Mouse (Mus musculus): ENCODE results near the gene Galnt2. TPM values are rescaled to one million over a fixed set of nuclear protein-coding genes. Genes with fewer than 3 reads are reported as not detected.
A peak's percentile ranks its signal among the peaks of the same experiment; 100 is the strongest.

Gene Galnt2
- total and polyA plus RNA-seq, 2 experiments from 2014 or later, result 30.3 to 35.4 TPM

- ATAC-seq (ENCODE audit: insufficient read depth, low read depth), result no peak
- 63% methylated on average over 12 of the region's 12 CpGs for WGBS
- Histone ChIP-seq H3K4me3 (ENCODE audit: low read depth, low read length) (no peak overlapping the region), H3K9ac (replicated peaks; ENCODE audit: low read depth, low read length) (0 out of 2 replicates have a peak overlapping the region, but pooled peaks have one; percentile 18), H3K4me1 (ENCODE audit: control insufficient read depth, insufficient read depth) (peaks cover 67% of the 10 kb centered on the region), H3K27me3 (ENCODE audit: control insufficient read depth, insufficient read depth, low read length) (no peaks in the 10 kb centered on the region), H3K9me3 (replicated peaks; ENCODE audit: control insufficient read depth, low read length) (no peaks in the 10 kb centered on the region), H3K4me2 (ENCODE audit: low read depth, low read length) (no peak overlapping the region), H3K36me3 (replicated peaks; ENCODE audit: control insufficient read depth, insufficient read depth, low read length) (no peaks in the 10 kb centered on the region), H3K27ac (ENCODE audit: low read depth) (0 out of 2 replicates have a peak overlapping the region, but pooled peaks have one; percentile 81)
- TF ChIP-seq CTCF (IDR thresholded peaks at IDR 0.05; ENCODE audit: low read depth), result 0 out of 2 replicates have a peak, but pooled peaks have one; percentile 2
- no peak for TF ChIP-seq EP300 (IDR thresholded peaks at IDR 0.05; ENCODE audit: low read depth)
- no peak for DNase-seq (ENCODE audit: low spot score)
Measured at GRCm38 (mm10) chr8:124282878-124283630, 51.9 kb downstream of the Galnt2 start.

DNA sequence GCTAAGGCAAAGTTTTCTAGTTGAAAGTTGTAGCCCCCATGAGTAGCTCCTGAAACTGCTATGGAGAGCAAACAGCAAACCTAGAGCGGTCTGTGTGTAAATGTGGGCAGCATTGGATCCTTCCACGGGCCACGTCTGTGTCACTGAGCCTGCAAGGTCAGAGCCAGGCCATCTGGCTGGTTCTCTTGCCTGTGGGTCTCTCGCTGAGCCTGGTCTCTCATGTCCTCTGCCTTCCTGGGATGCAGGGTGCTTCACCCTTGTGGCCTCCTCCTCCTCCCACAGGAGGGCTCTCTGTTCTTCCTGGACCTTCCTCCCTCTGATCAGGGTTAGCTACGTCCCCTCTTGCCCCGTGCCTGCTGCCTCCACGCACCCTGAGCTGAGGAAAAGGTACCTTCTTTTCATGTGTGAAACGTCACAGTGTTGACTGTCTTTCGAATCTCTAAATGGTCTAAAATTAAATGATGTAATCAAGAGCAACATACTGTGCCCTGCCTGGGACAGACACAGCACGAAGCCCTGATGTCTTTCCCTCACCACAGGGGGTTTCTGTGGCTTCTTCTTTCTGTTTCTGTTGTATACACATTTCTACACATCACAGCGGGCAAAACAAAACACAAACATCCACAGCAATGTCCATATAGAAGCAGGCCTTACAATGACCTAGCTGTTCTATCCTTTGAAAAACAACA, 52.6 kb downstream of the Galnt2 start:
- Histone ChIP-seq H3K4me2 (ENCODE audit: low read depth, low read length) (no peak overlapping the region), H3K27ac (ENCODE audit: low read depth) (peak overlapping the region; percentile 83), H3K27me3 (ENCODE audit: control insufficient read depth, insufficient read depth, low read length) (no peaks in the 10 kb centered on the region), H3K9me3 (replicated peaks; ENCODE audit: control insufficient read depth, low read length) (no peaks in the 10 kb centered on the region), H3K4me1 (ENCODE audit: control insufficient read depth, insufficient read depth) (peaks cover 60% of the 10 kb centered on the region), H3K4me3 (ENCODE audit: low read depth, low read length) (no peak overlapping the region), H3K36me3 (replicated peaks; ENCODE audit: control insufficient read depth, insufficient read depth, low read length) (no peaks in the 10 kb centered on the region), H3K9ac (replicated peaks; ENCODE audit: low read depth, low read length) (no peak overlapping the region; the same call in 1 of the 2 replicates)
- WGBS, result 56% methylated on average over 11 of the region's 11 CpGs
- DNase-seq (ENCODE audit: low spot score) (no peak), ATAC-seq (ENCODE audit: insufficient read depth, low read depth) (no peak)
- no peak for TF ChIP-seq EP300 (IDR thresholded peaks at IDR 0.05; ENCODE audit: low read depth)
- no peak for TF ChIP-seq CTCF (IDR thresholded peaks at IDR 0.05; ENCODE audit: low read depth)

GRCm38 (mm10) chr8:124284333-124284711, 53.1 kb downstream of the Galnt2 start:
- Histone ChIP-seq H3K4me2 (ENCODE audit: low read depth, low read length) (no peak overlapping the region), H3K27me3 (ENCODE audit: control insufficient read depth, insufficient read depth, low read length) (no peaks in the 10 kb centered on the region), H3K27ac (ENCODE audit: low read depth) (peak overlapping the region; percentile 83), H3K4me3 (ENCODE audit: low read depth, low read length) (no peak overlapping the region), H3K9ac (replicated peaks; ENCODE audit: low read depth, low read length) (peak overlapping the region; percentile 13; the same call in 1 of the 2 replicates), H3K9me3 (replicated peaks; ENCODE audit: control insufficient read depth, low read length) (no peaks in the 10 kb centered on the region), H3K36me3 (replicated peaks; ENCODE audit: control insufficient read depth, insufficient read depth, low read length) (no peaks in the 10 kb centered on the region), H3K4me1 (ENCODE audit: control insufficient read depth, insufficient read depth) (peaks cover 60% of the 10 kb centered on the region)
- TF ChIP-seq CTCF (IDR thresholded peaks at IDR 0.05; ENCODE audit: low read depth), result no peak
- no peak for TF ChIP-seq EP300 (IDR thresholded peaks at IDR 0.05; ENCODE audit: low read depth)
- no peak for DNase-seq (ENCODE audit: low spot score)
- WGBS, result 41% methylated on average over 6 of the region's 6 CpGs
- ATAC-seq (ENCODE audit: insufficient read depth, low read depth), result no peak; the same call in 1 of the 2 replicates

- peak; percentile 70 for DNase-seq (ENCODE audit: low spot score)
- peak; percentile 70 for ATAC-seq (ENCODE audit: insufficient read depth, low read depth)
- Histone ChIP-seq H3K4me3 (ENCODE audit: low read depth, low read length) (no peak overlapping the region), H3K4me2 (ENCODE audit: low read depth, low read length) (peak overlapping the region; percentile 13; the same call in 1 of the 2 replicates), H3K27ac (ENCODE audit: low read depth) (peak overlapping the region; percentile 83), H3K9ac (replicated peaks; ENCODE audit: low read depth, low read length) (0 out of 2 replicates have a peak overlapping the region, but pooled peaks have one; percentile 13), H3K36me3 (replicated peaks; ENCODE audit: control insufficient read depth, insufficient read depth, low read length) (no peaks in the 10 kb centered on the region), H3K9me3 (replicated peaks; ENCODE audit: control insufficient read depth, low read length) (no peaks in the 10 kb centered on the region), H3K4me1 (ENCODE audit: control insufficient read depth, insufficient read depth) (peaks cover 60% of the 10 kb centered on the region), H3K27me3 (ENCODE audit: control insufficient read depth, insufficient read depth, low read length) (no peaks in the 10 kb centered on the region)
- 21% methylated on average over 9 of the region's 9 CpGs for WGBS
- no peak for TF ChIP-seq CTCF (IDR thresholded peaks at IDR 0.05; ENCODE audit: low read depth)
- TF ChIP-seq EP300 (IDR thresholded peaks at IDR 0.05; ENCODE audit: low read depth), result no peak
Measured at GRCm38 (mm10) chr8:124284984-124285576, 53.9 kb downstream of the Galnt2 start.

GRCm38 (mm10) chr8:124286461-124287124, 55.4 kb downstream of the Galnt2 start:
- H3K9ac ChIP-seq (replicated peaks; ENCODE audit: low read depth, low read length), result no peak overlapping the region
- H3K27me3 ChIP-seq (ENCODE audit: control insufficient read depth, insufficient read depth, low read length), result no peaks in the 10 kb centered on the region
- 0 out of 2 replicates have a peak overlapping the region, but pooled peaks have one; percentile 15 for H3K27ac ChIP-seq (ENCODE audit: low read depth)
- ATAC-seq (ENCODE audit: insufficient read depth, low read depth) (peak; percentile 17; the same call in 1 of the 2 replicates), DNase-seq (ENCODE audit: low spot score) (no peak)
- no peak overlapping the region for H3K4me3 ChIP-seq (ENCODE audit: low read depth, low read length)
- no peaks in the 10 kb centered on the region for H3K36me3 ChIP-seq (replicated peaks; ENCODE audit: control insufficient read depth, insufficient read depth, low read length)
- peaks cover 48% of the 10 kb centered on the region for H3K4me1 ChIP-seq (ENCODE audit: control insufficient read depth, insufficient read depth)
- no peaks in the 10 kb centered on the region for H3K9me3 ChIP-seq (replicated peaks; ENCODE audit: control insufficient read depth, low read length)
- WGBS, result 61% methylated on average over 4 of the region's 4 CpGs
- TF ChIP-seq EP300 (IDR thresholded peaks at IDR 0.05; ENCODE audit: low read depth) (no peak), CTCF (IDR thresholded peaks at IDR 0.05; ENCODE audit: low read depth) (peak; percentile 53)
- no peak overlapping the region for H3K4me2 ChIP-seq (ENCODE audit: low read depth, low read length)

All from heart, postnatal 0 days (tissue).